Mouse (Mus musculus): Measurements from ENCODE around the gene Etl4. TPM values are rescaled to one million over a fixed set of nuclear protein-coding genes. Genes with fewer than 3 reads are reported as not detected.

Etl4 gene
- polyA plus RNA-seq, 1 experiment from 2014 or later, result 7.2 TPM

GRCm38 (mm10) chr2:20764566-20765090 is 855.0 kb downstream of the Etl4 start:
- Histone ChIP-seq H3K4me1 (no peaks in the 10 kb centered on the region), H3K9ac (replicated peaks) (no peak overlapping the region), H3K9me3 (replicated peaks) (no peaks in the 10 kb centered on the region), H3K36me3 (no peaks in the 10 kb centered on the region), H3K4me2 (no peak overlapping the region), H3K4me3 (replicated peaks) (no peak overlapping the region), H3K27ac (replicated peaks) (no peak overlapping the region), H3K27me3 (replicated peaks) (no peaks in the 10 kb centered on the region)
- no peak for ATAC-seq (ENCODE audit: low FRiP score)

- WGBS, result 72% methylated on average over 5 of the region's 5 CpGs
- Histone ChIP-seq H3K27ac (replicated peaks) (no peak overlapping the region), H3K9me3 (replicated peaks) (no peaks in the 10 kb centered on the region), H3K27me3 (replicated peaks) (no peaks in the 10 kb centered on the region), H3K36me3 (no peaks in the 10 kb centered on the region), H3K4me1 (no peaks in the 10 kb centered on the region), H3K4me2 (no peak overlapping the region), H3K4me3 (replicated peaks) (no peak overlapping the region), H3K9ac (replicated peaks) (no peak overlapping the region)
- ATAC-seq (ENCODE audit: low FRiP score), result no peak
Measured at GRCm38 (mm10) chr2:20768681-20769080, 859.1 kb downstream of the Etl4 start.

GRCm38 (mm10) chr2:20770171-20770570 is 860.6 kb downstream of the Etl4 start:
- Histone ChIP-seq H3K4me1 (no peaks in the 10 kb centered on the region), H3K27me3 (replicated peaks) (no peaks in the 10 kb centered on the region), H3K27ac (replicated peaks) (no peak overlapping the region), H3K36me3 (no peaks in the 10 kb centered on the region), H3K4me3 (replicated peaks) (no peak overlapping the region), H3K9ac (replicated peaks) (no peak overlapping the region), H3K4me2 (no peak overlapping the region), H3K9me3 (replicated peaks) (no peaks in the 10 kb centered on the region)
- no peak for ATAC-seq (ENCODE audit: low FRiP score)

- no peaks in the 10 kb centered on the region for H3K27me3 ChIP-seq (replicated peaks)
- ATAC-seq (ENCODE audit: low FRiP score), result no peak
- no peak overlapping the region for H3K4me2 ChIP-seq
- 74% methylated on average over 2 of the region's 2 CpGs for WGBS
- no peak overlapping the region for H3K4me3 ChIP-seq (replicated peaks)
- no peaks in the 10 kb centered on the region for H3K9me3 ChIP-seq (replicated peaks)
- no peaks in the 10 kb centered on the region for H3K36me3 ChIP-seq
- no peak overlapping the region for H3K9ac ChIP-seq (replicated peaks)
- H3K27ac ChIP-seq (replicated peaks), result no peak overlapping the region
- no peaks in the 10 kb centered on the region for H3K4me1 ChIP-seq
Measured at GRCm38 (mm10) chr2:20774462-20774861, 864.9 kb downstream of the Etl4 start.

- Histone ChIP-seq H3K9me3 (replicated peaks) (no peaks in the 10 kb centered on the region), H3K27ac (replicated peaks) (no peak overlapping the region), H3K4me2 (no peak overlapping the region), H3K9ac (replicated peaks) (no peak overlapping the region), H3K4me3 (replicated peaks) (no peak overlapping the region), H3K36me3 (no peaks in the 10 kb centered on the region), H3K4me1 (no peaks in the 10 kb centered on the region), H3K27me3 (replicated peaks) (no peaks in the 10 kb centered on the region)
- no peak for ATAC-seq (ENCODE audit: low FRiP score)
- WGBS, result 94% methylated on average over 6 of the region's 6 CpGs
Measured at GRCm38 (mm10) chr2:20776171-20776704, 866.7 kb downstream of the Etl4 start.

GRCm38 (mm10) chr2:20777931-20778330 is 868.4 kb downstream of the Etl4 start:
- H3K9me3 ChIP-seq (replicated peaks), result no peaks in the 10 kb centered on the region
- no peaks in the 10 kb centered on the region for H3K27me3 ChIP-seq (replicated peaks)
- no peaks in the 10 kb centered on the region for H3K4me1 ChIP-seq
- H3K9ac ChIP-seq (replicated peaks), result no peak overlapping the region
- 80% methylated on average over 6 of the region's 6 CpGs for WGBS
- no peak for ATAC-seq (ENCODE audit: low FRiP score)
- H3K4me2 ChIP-seq, result no peak overlapping the region
- no peak overlapping the region for H3K4me3 ChIP-seq (replicated peaks)
- no peak overlapping the region for H3K27ac ChIP-seq (replicated peaks)
- no peaks in the 10 kb centered on the region for H3K36me3 ChIP-seq

GRCm38 (mm10) chr2:20779484-20780381 is 870.2 kb downstream of the Etl4 start:
- WGBS, result 33% methylated on average over 6 of the region's 6 CpGs
- Histone ChIP-seq H3K27me3 (replicated peaks) (no peaks in the 10 kb centered on the region), H3K4me3 (replicated peaks) (no peak overlapping the region), H3K4me1 (no peaks in the 10 kb centered on the region), H3K27ac (replicated peaks) (no peak overlapping the region), H3K9me3 (replicated peaks) (no peaks in the 10 kb centered on the region), H3K36me3 (no peaks in the 10 kb centered on the region), H3K4me2 (no peak overlapping the region), H3K9ac (replicated peaks) (no peak overlapping the region)
- peak; percentile 89 for ATAC-seq (ENCODE audit: low FRiP score)

- ATAC-seq (ENCODE audit: low FRiP score), result no peak
- no peak overlapping the region for H3K9ac ChIP-seq (replicated peaks)
Measured at GRCm38 (mm10) chr2:20801236-20801890, 891.8 kb downstream of the Etl4 start.

GRCm38 (mm10) chr2:20811506-20811905 is 901.9 kb downstream of the Etl4 start:
- no peaks in the 10 kb centered on the region for H3K27me3 ChIP-seq (replicated peaks)
- 80% methylated on average over 8 of the region's 8 CpGs for WGBS
- H3K27ac ChIP-seq (replicated peaks), result no peak overlapping the region
- no peak overlapping the region for H3K4me3 ChIP-seq (replicated peaks)
- no peak overlapping the region for H3K4me2 ChIP-seq
- H3K9me3 ChIP-seq (replicated peaks), result no peaks in the 10 kb centered on the region
- H3K4me1 ChIP-seq, result no peaks in the 10 kb centered on the region
- ATAC-seq (ENCODE audit: low FRiP score), result no peak
- H3K36me3 ChIP-seq, result no peaks in the 10 kb centered on the region
- H3K9ac ChIP-seq (replicated peaks), result no peak overlapping the region

More at GRCm38 (mm10) chr2:20801236-20801890, 891.8 kb downstream of the Etl4 start:
- H3K36me3 ChIP-seq, result no peaks in the 10 kb centered on the region
- H3K9me3 ChIP-seq (replicated peaks), result no peaks in the 10 kb centered on the region
- H3K4me2 ChIP-seq, result no peak overlapping the region
- H3K4me3 ChIP-seq (replicated peaks), result no peak overlapping the region
- H3K27ac ChIP-seq (replicated peaks), result no peak overlapping the region
- no peaks in the 10 kb centered on the region for H3K27me3 ChIP-seq (replicated peaks)
- H3K4me1 ChIP-seq, result no peaks in the 10 kb centered on the region
- WGBS, result 85% methylated on average over 8 of the region's 8 CpGs

- 92% methylated on average over 2 of the region's 2 CpGs for WGBS
- Histone ChIP-seq H3K4me2 (no peak overlapping the region), H3K9ac (replicated peaks) (no peak overlapping the region), H3K27ac (replicated peaks) (no peak overlapping the region), H3K4me1 (no peaks in the 10 kb centered on the region), H3K9me3 (replicated peaks) (no peaks in the 10 kb centered on the region), H3K4me3 (replicated peaks) (no peak overlapping the region), H3K36me3 (no peaks in the 10 kb centered on the region), H3K27me3 (replicated peaks) (no peaks in the 10 kb centered on the region)
- ATAC-seq (ENCODE audit: low FRiP score), result no peak
Measured at GRCm38 (mm10) chr2:20813986-20814385, 904.4 kb downstream of the Etl4 start.

- no peak overlapping the region for H3K9ac ChIP-seq (replicated peaks)
- H3K4me2 ChIP-seq, result no peak overlapping the region
- no peak for ATAC-seq (ENCODE audit: low FRiP score)
- H3K27ac ChIP-seq (replicated peaks), result no peak overlapping the region
- no peaks in the 10 kb centered on the region for H3K4me1 ChIP-seq
- H3K9me3 ChIP-seq (replicated peaks), result no peaks in the 10 kb centered on the region
- no peak overlapping the region for H3K4me3 ChIP-seq (replicated peaks)
- H3K36me3 ChIP-seq, result no peaks in the 10 kb centered on the region
- WGBS, result 80% methylated on average over 7 of the region's 7 CpGs
- no peaks in the 10 kb centered on the region for H3K27me3 ChIP-seq (replicated peaks)
Measured at GRCm38 (mm10) chr2:20818226-20818625, 908.6 kb downstream of the Etl4 start.

- no peak for ATAC-seq (ENCODE audit: low FRiP score)
- no peaks in the 10 kb centered on the region for H3K9me3 ChIP-seq (replicated peaks)
- H3K27me3 ChIP-seq (replicated peaks), result no peaks in the 10 kb centered on the region
- H3K4me2 ChIP-seq, result no peak overlapping the region
- H3K9ac ChIP-seq (replicated peaks), result no peak overlapping the region
- H3K27ac ChIP-seq (replicated peaks), result no peak overlapping the region
- H3K36me3 ChIP-seq, result no peaks in the 10 kb centered on the region
- peaks cover 7% of the 10 kb centered on the region; the same call in 1 of the 2 replicates for H3K4me1 ChIP-seq
- no peak overlapping the region for H3K4me3 ChIP-seq (replicated peaks)
Measured at GRCm38 (mm10) chr2:20826258-20826657, 916.7 kb downstream of the Etl4 start.

All from neural tube, embryonic 15.5 days (tissue).